Mouse (Mus musculus) midbrain, postnatal 0 days (tissue): ENCODE data around the gene Slc12a9. TPM values are rescaled to one million over a fixed set of nuclear protein-coding genes. Genes with fewer than 3 reads are reported as not detected.

Experiments
- ATAC-seq: fragments of 200-750 bp; cut with Nextera tagmentation; 2 replicates; pipeline ENCODE4 v1.8.0; 2017; ENCODE audit warnings: moderate number of reproducible peaks, mild to moderate bottlenecking, moderate TSS enrichment, moderate library complexity; ENCODE audit not compliant: low FRiP score
- DNase-seq: peaks from one replicate; pipeline ENCODE4 v3.0.0-alpha.2; 2015; ENCODE audit warnings: low spot score
- H3K27ac ChIP-seq: fragments of 300-500 bp; sonication (generic); 2 replicates; pipeline ENCODE4 v1.5.1; 2014; ENCODE audit warnings: low read depth, mild to moderate bottlenecking, low read length, mixed read lengths
- H3K27me3 ChIP-seq: fragments of 300-500 bp; sonication (generic); 2 replicates; pipeline ENCODE4 v1.6.1; 2014; ENCODE audit warnings: low read length, control low read depth, mixed read lengths; ENCODE audit not compliant: insufficient read depth
- H3K36me3 ChIP-seq: fragments of 300-500 bp; sonication (generic); 2 replicates; pipeline ENCODE4 v1.6.1; 2014; ENCODE audit warnings: low read length, control low read depth, mixed read lengths; ENCODE audit not compliant: insufficient read depth
- H3K4me1 ChIP-seq: fragments of 300-500 bp; sonication (generic); 2 replicates; pipeline ENCODE4 v1.6.1; 2014; ENCODE audit warnings: mild to moderate bottlenecking, control low read depth, antibody characterized with exemption, low read length, mixed read lengths; ENCODE audit not compliant: insufficient read depth
- H3K4me2 ChIP-seq: fragments of 300-500 bp; sonication (generic); 2 replicates; pipeline ENCODE4 v1.6.1; 2014; ENCODE audit warnings: low read depth, mild to moderate bottlenecking, low read length, mixed read lengths; ENCODE audit not compliant: poor library complexity, severe bottlenecking
- H3K4me3 ChIP-seq: fragments of 300-500 bp; sonication (generic); 2 replicates; pipeline ENCODE4 v1.5.1; 2014; ENCODE audit warnings: low read depth, mild to moderate bottlenecking, low read length, moderate library complexity
- H3K9ac ChIP-seq: fragments of 300-500 bp; sonication (generic); replicated peaks from 2 replicates; pipeline ENCODE4 v1.6.1; 2014; ENCODE audit warnings: mild to moderate bottlenecking, low read length, moderate library complexity, mixed read lengths; ENCODE audit not compliant: poor library complexity, severe bottlenecking
- H3K9me3 ChIP-seq: fragments of 300-500 bp; sonication (generic); 2 replicates; pipeline ENCODE4 v1.6.1; 2016; ENCODE audit warnings: low read length, control low read depth
- CTCF ChIP-seq: IDR thresholded peaks from 2 replicates; pipeline ENCODE4 v1.5.1; 2016; ENCODE audit warnings: antibody characterized with exemption, mild to moderate bottlenecking
- WGBS: fragments of 180-500 bp; shearing (Covaris S2); extraction: QIAGEN DNeasy Blood & Tissue Kit; methylation state at CpG from one replicate; pipeline ENCODE4 v1.1.7; 2014; 5-methylcytosine and 5-hydroxymethylcytosine counted together
- polyA plus RNA-seq: library from polyadenylated mRNA; unstranded; fragments of >200 nt; fragmentation: Nextera tagmentation; extraction: Ambion mirVana; gene quantifications from 2 replicates; pipeline ENCODE4 v1.2.1, GENCODE M21; 2015
- total RNA-seq: library from RNA; depleted of rRNA; stranded (reverse); fragments of >200 nt; gene quantifications from 2 replicates; pipeline ENCODE4 v1.2.3, GENCODE M21; 2014

Gene Slc12a9
- total and polyA plus RNA-seq, 2 experiments from 2014 or later = 27.8 to 28.9 TPM

DNA sequence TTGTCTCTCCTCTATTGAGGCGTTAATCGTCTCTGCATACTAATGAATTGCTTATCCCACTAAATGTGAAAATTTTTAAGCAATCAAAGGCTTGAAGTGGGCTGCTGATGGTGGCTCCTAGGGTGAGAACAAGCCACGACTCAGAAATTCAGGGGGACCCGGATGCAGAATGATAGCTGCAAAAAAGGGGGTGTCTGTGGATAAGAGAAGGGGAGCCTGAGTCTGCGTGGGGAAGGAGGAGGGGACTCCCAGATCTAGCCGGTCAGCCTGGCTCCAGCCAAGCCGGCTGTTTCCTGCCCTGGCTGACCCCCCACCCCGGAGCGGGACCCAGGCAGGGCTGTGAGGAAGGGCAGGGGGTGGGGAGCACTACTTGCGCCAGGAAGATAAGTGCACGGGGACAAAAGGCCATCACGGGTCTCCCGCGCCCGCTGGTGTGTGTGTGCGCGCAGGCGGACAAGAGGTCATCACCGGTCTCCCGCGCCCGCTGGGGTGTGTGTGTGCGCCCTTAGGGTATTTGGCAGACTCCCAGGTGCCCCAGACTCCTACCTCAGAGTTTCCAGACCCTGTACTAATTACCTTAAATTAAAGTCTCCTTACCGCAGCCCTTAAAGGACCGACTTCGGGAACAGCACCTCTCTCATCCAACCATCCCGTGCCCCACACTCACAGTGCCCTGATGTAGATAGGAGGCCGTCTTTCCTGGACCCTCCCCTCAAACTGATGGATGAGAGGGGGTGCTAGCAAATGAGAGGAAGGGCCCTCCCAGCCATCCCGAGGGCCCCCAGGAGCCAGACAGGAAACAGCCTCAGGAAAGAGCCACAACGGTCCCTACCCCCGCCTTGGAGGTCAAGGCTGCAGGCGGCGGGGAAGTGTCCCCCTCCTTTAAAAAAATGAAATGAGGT lies 15.3 kb upstream of the Slc12a9 start:
- peak overlapping the region; percentile 96 for H3K4me2 ChIP-seq
- 0 out of 2 replicates have a peak overlapping the region, but pooled peaks have one; percentile 4 for H3K27ac ChIP-seq
- peak overlapping the region; percentile 13 for H3K9ac ChIP-seq
- whole genome bisulfite sequencing = 1% methylated on average over 31 of the region's 33 CpGs
- peaks cover 22% of the 10 kb centered on the region for H3K27me3 ChIP-seq
- no peaks in the 10 kb centered on the region for H3K36me3 ChIP-seq
- ATAC-seq (no peak), DNase-seq (no peak)
- no peaks in the 10 kb centered on the region for H3K9me3 ChIP-seq
- H3K4me1 ChIP-seq = peaks cover 11% of the 10 kb centered on the region
- peak overlapping the region; percentile 59 for H3K4me3 ChIP-seq
- TF ChIP-seq CTCF = no peak

DNA sequence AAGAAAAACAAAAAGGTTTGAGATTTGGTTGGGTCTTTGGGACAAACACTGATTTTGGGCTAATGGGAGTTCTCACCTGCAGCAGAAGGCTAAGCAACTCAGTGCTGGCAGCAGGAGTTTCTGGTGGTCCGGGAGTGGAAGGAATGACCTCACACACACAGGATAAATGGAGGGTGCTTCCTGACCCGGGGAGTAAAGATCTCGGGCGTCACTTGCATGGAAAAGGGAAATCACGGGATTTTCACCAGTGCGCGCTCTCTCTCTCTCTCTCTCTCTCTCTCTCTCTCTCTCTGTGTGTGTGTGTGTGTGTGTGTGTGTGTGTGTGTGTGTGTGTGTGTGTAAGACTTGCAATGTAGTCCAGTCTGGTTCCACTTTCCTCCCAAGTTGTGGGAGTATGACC lies 14.5 kb upstream of the Slc12a9 start:
- Histone ChIP-seq H3K27me3 (peaks cover 22% of the 10 kb centered on the region), H3K36me3 (no peaks in the 10 kb centered on the region), H3K4me1 (peaks cover 11% of the 10 kb centered on the region), H3K27ac (no peak overlapping the region), H3K9me3 (no peaks in the 10 kb centered on the region), H3K4me2 (no peak overlapping the region), H3K4me3 (no peak overlapping the region), H3K9ac (no peak overlapping the region)
- WGBS = 19% methylated on average over 7 of the region's 7 CpGs
- DNase-seq (no peak), ATAC-seq (no peak)
- no peak for TF ChIP-seq CTCF

DNA sequence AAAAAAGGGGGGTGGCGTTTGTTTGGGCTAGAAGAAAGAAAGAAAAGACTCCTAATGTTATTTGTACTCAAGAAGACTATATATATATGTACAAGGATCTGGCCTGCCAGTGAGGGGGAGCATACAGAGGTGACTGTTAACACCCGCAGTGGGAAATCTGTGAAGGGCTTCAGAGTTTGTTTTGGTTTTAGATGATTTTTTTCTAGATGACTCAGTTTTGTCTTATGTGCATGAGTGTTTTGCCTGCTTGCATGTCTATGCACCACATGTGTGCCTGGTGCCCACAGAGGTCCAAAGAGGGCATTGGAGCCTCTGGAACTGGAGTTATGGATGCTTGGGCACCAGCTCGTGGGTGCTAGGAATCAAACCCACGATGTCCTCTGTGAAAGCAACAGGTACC lies 13.6 kb upstream of the Slc12a9 start:
- Histone ChIP-seq H3K36me3 (no peaks in the 10 kb centered on the region), H3K9ac (no peak overlapping the region), H3K9me3 (no peaks in the 10 kb centered on the region), H3K27me3 (peaks cover 22% of the 10 kb centered on the region), H3K4me3 (no peak overlapping the region), H3K27ac (no peak overlapping the region), H3K4me1 (peaks cover 9% of the 10 kb centered on the region), H3K4me2 (no peak overlapping the region)
- no peak for DNase-seq
- no peak for ATAC-seq
- no peak for TF ChIP-seq CTCF
- WGBS = 89% methylated on average over 4 of the region's 4 CpGs

DNA sequence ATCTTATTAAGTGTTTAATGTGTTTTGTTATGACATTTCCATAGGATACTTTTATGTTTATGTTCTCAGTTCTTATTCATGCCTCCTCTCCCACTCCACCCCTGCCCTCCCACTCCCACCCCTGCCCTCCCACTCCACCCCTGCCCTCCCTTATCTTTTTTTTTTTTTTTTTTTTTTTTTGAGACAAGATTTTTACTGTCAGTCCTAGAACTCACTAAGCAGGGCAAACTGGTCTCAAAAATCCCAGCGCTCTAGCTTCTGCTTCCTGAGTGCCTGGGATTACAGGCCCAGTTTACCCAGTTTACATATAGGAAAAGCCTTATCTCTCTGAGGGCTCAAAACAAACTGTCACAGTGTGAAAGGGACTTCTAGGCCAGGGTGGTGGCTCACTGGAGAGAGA lies 13.0 kb upstream of the Slc12a9 start:
- H3K27me3 ChIP-seq = peaks cover 22% of the 10 kb centered on the region
- no peak overlapping the region for H3K4me3 ChIP-seq
- H3K27ac ChIP-seq = no peak overlapping the region
- ATAC-seq = no peak
- no peak for TF ChIP-seq CTCF
- H3K4me1 ChIP-seq = peaks cover 9% of the 10 kb centered on the region
- H3K36me3 ChIP-seq = no peaks in the 10 kb centered on the region
- no peak overlapping the region for H3K9ac ChIP-seq
- WGBS = 88% methylated on average over 1 of the region's 1 CpGs
- DNase-seq = no peak
- H3K9me3 ChIP-seq = no peaks in the 10 kb centered on the region
- H3K4me2 ChIP-seq = no peak overlapping the region

GRCm38 (mm10) chr5:137345821-137346220 lies 12.4 kb upstream of the Slc12a9 start:
- Histone ChIP-seq H3K27ac (no peak overlapping the region), H3K4me3 (no peak overlapping the region)

DNA sequence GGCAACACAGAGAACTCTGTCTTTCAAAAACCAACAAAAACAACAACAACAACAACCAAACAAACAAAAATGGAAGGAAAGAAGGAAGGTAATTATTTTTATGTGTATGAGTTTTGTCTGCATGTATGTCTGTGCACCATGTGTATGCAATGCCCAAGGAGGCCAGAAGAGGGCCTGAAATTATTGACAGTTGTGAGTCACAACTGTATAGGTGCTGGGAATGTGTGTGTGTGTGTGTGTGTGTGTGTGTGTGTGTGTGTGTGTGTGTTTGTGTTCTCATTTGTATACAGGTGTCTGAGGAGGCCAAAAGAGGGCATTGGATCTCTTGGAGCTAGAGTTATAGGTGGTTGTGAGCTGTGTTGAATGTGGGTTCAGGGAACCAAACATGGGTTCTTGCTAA lies 10.5 kb upstream of the Slc12a9 start:
- no peaks in the 10 kb centered on the region for H3K36me3 ChIP-seq
- no peaks in the 10 kb centered on the region for H3K9me3 ChIP-seq
- ATAC-seq = no peak
- no peak overlapping the region for H3K4me3 ChIP-seq
- peak; percentile 28; the same call in 1 of the 2 replicates for TF ChIP-seq CTCF
- peaks cover 6% of the 10 kb centered on the region for H3K4me1 ChIP-seq
- no peak overlapping the region for H3K9ac ChIP-seq
- H3K27me3 ChIP-seq = peaks cover 6% of the 10 kb centered on the region; the same call in 1 of the 2 replicates
- H3K27ac ChIP-seq = no peak overlapping the region
- no peak overlapping the region for H3K4me2 ChIP-seq
- DNase-seq = no peak

More at GRCm38 (mm10) chr5:137345821-137346220, 12.4 kb upstream of the Slc12a9 start:
- Histone ChIP-seq H3K36me3 (no peaks in the 10 kb centered on the region), H3K9ac (no peak overlapping the region), H3K9me3 (no peaks in the 10 kb centered on the region), H3K27me3 (peaks cover 18% of the 10 kb centered on the region), H3K4me2 (no peak overlapping the region), H3K4me1 (peaks cover 9% of the 10 kb centered on the region)
- no peak for ATAC-seq
- no peak for DNase-seq
- WGBS = 24% methylated on average over 9 of the region's 9 CpGs
- no peak for TF ChIP-seq CTCF
